Mouse (Mus musculus): ENCODE measurements around the gene Bri3.

Gene Bri3

DNA sequence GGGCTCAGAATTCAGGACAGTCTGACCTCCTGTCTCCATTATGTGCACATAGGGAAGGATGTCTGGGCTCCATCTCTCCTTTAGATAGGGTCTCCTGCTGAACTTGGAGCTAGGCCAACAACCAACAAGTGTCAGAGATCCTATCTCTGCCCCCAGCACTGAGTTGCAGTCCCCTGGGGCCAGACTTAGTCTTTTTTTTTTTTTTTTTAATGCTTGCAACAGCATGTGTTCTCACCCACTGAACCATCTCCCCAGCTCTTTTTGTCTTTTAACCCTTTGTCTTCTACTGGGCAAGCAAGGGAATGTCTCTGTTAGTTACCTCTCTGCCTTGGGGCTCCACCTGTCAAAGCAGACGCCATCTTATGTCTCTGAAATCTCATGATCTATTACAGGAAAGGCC, 5.3 kb upstream of the Bri3 start:
- DNase-seq: no peak

DNA sequence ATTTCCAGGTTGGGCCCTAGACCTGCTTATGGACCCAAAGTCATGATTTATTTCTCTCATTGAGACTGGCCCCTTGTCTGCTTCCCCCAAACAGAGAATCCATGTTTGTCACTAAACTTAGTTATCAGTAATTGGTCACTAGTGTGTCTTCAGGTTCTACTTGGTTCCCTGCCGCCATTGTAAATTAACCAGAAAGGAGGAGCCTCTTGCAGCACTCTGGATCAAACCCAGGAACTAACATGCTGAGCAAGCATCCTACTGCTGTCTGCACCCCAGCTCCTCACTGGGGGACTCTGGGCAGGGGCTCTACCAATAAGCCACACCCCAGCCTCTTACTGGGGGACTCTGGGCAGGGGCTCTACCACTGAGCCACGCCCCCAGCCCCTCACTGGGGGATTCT, 1.4 kb downstream of the Bri3 start:
- no peak for DNase-seq

DNA sequence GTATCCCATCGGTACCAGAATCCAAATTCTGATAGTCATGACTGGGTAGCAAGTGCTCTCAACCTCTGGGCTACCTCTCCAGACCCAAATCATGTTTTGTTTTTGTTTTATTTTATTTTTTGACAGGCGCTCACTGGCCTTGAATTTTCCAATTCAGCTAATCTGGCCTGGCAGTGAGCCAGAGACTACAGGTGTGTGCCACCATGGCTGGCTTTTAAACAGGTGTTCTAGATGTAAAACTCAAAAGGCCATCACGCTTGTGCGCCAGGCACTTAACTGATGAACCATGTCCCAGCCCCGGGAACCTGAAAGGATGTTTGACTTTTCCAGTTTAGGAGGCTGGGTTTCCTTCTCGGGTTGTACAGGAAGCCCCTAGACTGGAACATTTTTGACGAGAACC, 2.4 kb downstream of the Bri3 start:
- no peak for DNase-seq

DNA sequence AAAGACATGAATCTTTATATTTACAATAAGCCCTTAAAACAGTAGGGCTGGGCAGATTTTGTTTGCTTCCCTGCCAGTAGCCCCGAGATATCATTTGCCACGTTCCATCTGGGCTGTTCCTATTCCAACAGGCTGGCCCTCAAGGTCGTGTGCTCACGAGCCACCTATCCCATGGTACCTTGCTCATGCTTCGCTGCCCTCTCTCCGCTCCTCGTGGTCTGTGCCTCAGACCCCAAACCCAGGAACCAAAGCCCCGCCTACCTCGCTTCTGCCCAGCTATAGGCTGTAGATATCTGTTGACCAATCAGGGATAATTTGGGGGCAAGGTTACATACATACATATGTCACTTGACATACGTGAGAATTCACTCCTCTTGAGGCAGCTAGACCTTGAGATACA, 3.1 kb downstream of the Bri3 start:
- DNase-seq: no peak

DNA sequence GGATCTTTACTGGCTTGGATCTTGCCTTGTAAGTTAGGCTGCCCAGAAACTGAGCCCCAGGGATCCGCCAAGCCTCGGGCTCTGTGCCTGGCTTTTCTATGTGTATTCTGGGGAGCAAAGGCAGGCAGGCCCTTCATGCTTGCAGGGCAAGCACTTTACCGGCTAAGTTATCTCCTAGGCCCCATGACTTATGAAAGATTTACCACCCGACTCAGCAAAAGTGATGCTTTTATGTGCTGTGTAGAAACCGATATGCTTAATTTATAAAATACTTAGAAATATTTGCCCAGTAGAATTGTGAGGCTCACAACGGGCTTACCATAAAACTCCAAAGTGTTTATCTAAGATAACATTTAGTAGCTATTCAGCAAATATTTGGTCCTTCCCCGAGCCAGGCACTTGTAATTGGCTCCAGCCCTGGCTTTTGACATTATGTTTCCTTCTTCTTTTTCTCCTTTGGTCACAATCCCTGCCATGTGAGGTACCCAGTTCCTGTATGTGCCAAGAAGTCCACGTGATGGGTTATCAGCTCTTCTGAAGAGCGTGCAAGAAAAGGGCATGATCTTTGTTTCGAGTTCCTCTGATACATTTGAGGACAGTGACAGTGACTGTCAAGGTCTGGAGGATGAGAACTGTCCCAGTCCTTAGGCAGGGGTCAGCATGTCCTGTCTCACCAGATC, 3.8 kb downstream of the Bri3 start:
- DNase-seq: no peak

DNA sequence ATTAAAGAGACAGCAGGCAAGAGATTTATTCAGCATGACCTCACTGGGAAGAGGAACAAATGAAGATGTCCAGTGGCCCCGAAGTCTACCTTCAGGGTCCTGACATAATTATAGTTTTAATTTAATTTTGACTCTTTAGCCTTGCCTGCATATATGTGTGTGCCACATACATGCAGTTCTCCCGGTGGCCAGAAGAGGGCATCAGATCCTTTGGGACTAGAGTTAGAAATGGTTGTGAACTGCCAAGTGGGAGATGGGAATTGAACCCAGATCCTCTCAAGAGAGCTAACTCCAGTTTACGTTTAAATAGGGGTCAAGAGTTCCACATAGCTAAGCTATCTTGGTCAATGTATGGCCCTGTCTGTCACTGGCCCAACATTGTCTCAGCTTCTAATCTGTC, 5.6 kb downstream of the Bri3 start:
- no peak for DNase-seq

DNA sequence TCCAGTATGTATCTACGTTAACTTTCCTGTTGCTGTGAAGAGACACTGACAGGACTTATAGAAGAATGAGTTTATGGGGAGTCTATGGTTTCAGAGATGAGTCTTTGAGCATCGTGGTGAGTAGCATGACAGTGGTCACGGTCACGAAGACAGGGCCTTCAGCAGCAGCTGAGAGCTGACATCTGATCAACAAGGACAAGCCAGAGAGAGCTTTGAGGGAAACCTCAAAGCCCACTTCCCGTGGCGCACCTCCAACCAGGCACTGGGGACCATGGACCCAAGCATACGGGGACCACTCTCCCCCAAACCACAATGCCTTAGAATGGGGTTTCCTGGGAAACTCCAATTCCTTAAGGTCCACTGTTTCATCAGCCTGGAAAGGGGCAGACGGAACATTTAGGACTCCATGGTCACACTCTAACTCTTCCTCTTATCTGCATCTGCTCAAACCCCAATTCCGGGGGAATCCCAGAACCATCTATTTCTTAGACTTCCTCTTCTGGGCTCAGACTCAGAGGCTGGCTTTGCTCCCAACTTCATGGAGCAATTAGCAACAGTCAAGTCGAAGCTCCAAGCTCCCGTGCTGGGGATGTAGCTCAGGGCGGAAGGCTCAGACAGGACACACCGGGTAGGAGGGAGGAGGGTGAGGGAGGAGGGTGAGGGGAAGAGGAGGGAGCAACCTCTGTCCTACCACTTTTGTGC, 7.8 kb downstream of the Bri3 start:
- DNase-seq: no peak

DNA sequence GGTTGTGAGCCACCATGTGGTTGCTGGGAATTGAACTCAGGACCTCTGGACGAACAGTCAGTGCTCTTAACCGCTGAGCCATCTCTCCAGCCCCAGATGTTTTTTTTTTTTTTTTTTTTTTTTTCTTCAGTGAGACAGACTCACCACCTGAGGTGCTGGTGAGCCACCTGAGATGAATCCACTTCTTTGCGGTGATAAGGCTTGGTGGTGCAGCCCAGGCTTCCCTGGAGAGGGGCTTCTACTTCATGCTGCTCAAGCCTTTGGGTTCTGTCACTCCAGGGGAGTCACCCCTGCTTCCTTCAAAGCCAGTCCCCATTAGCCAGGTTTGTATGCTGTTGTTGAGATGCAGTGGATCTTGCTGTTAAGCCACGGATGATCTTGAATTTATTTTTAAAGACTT, 9.0 kb downstream of the Bri3 start:
- DNase-seq: no peak

DNA sequence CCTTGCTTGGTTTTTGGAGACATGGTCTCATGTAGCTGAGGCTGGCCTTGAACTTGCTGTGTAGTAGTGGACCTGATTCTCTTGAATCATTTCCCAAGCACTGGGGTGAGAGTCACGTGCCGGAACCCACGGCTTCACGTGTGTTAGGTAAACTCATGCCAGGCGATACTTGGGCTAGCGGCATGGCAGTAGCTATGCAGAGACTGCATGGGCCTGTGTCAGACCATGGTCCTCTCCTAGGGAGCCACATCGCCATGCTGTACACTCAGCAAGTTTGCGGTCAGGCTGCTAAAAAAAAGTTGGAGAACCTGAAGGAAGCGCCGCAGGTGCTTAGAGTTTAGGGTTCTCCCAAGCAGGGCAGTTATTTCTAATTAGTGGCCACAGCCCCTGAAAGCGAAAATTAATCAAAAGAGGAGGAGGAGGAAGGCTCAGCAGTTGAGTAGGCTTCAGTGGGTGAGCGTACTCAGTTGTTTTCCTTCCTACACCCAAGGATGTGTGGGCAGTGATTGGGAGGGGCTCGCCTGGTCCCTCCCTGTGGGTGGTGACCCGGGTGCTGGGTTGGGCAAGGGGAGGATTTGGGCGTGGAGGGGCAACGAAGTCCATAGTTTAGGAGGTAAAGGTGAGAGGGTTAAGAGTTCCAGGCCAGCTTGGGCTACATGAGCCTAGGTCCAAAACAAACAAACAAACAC, 10.0 kb downstream of the Bri3 start:
- peak; percentile 30 to 45 for DNase-seq

DNA sequence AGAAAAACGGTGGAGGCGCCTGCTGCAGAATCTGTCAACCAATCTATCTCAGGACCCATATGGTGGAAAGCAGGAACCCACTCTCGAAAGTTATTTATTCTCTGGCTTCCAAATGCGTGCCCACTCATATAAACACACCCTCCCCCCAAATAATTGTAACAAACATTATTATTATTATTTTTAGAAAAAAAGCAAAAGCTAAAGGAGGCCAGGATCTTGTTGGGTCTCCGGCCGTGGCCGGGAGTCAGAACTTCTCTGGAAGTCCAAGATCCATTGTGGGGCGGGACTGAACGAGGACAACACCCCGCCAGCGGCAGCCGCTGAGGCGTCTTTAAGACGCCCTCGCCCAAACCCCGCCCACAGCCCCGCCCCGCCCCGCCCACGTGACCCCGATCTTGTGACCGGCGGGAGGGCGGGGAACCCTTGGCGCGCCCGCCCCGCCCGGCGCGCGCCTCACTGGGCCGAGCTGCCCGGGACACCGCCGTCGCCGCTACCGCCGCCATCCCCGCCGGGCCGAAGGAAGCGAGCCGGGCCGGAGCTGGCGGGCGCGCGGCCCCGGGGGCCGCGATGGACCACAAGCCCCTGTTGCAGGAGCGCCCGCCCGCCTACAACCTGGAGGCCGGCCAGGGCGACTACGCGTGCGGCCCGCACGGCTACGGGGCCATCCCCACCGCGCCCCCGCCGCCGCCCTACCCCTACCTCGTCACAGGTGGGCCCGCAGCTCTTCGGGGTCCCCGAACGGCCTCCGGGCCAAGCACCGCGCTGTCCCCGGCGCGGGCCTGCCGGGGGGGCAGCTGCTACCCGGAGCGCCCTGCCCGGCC, 10.8 kb downstream of the Bri3 start:
- DNase-seq: peak; percentile 71

DNA sequence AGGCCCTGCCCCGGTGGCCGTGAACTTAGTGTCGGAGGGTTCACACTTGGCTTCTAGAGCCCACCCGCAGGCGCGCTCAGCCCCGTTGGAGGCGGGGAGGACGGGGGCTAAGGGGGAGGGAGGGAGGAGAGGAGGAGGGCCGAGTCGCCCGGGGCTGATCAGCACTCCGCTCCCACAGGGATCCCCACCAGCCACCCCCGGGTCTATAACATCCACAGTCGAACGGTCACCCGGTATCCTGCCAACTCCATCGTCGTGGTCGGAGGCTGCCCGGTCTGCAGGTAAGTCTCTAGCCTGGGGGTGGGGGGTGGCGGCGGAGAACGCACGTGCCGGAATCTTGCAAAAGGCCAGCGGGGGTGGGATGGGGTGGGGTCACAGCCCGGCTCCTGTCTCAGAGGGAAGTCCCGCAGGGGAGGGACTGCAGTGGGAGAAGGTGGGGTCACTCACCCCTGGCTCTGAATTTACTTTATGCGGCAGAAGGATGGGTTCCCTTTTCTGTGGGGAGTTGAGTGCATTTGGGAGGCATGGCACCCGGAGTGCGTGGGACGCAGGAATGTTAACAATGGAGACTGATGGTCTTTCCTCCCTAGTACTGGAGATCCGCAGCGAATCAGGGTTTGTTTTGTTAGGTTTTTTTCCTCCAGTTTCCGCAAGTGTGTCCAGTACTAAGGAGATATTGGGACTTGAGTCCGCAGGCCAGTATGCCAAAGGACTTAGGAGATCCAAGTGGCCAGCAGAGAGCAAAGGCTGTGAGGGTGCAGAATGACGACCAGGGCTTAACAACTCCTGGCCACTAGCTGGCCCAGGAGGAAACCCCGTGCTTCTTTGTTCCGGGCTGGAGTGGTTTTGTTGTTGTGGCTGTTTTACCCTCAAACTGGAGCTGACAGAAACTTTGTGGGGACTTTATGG, 11.6 kb downstream of the Bri3 start:
- DNase-seq: peak; percentile 47 to 50

DNA sequence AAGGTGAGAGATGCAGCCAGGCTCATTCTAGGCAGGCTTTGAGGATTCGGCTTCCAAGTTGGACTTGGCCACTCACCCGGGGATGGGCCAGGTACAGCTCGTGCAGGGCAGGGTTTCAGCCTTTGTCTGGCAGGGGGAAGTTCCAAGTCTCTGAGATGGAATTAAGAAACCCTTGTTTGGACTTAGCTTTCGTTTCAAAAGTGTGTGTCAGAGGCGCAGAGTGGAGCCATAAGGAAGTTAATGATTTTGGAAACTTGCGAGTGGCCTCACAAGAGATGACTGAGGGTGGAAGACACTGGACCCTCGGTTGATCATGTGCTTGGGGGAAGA, 12.3 kb downstream of the Bri3 start:
- DNase-seq: no peak

DNA sequence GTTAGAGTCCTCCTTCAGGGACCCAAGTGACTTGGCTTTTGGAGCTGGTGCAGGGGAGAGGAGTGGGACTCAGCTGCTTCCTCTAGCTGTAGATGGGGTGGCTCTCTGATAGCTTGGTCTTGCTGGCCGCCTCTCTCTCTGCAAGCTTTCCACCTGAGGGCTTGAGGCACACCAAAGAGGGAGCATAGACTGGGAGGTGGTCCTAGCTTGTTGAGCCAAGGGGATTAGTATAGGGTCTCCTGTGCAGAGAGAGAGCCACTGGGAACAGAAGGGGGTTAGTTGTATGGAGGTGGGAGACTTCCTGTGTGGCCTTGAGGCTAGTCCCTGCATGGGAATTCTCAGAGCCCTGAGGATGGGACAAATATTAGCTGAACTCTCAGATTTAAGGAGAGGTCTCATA, 12.7 kb downstream of the Bri3 start:
- no peak for DNase-seq

DNA sequence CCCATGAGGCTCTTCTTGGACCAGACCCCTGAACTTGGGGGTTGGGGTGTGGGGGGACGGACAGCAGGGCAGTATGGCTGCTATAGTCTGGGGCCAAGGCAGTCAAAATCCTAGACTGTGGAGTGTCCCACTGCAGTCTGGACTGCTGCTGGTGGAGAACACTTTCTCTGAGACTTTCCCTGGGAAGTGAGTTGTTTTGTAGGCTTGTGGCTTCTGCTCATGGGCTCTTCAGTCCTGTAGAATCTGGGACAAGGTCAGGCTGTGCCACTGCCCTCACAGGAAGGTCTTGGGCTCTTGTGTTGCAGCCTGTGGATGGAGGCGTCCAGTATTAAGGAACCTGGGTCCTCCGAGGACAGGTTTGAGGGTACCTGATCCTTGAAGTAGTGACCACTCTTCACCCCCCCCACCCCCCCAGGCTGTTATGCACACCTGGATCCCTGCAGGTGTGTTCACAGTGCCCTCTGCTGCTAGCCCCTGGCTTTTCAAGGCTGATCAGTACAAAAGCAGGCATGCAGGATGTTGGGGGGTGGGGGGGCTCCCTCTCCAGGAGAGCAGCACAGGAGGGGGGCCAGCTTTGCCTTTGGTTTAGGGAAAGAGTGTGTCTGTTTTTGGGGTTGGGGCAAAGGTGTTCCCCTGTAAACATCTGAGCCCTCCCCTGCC, 13.3 kb downstream of the Bri3 start:
- no peak for DNase-seq

DNA sequence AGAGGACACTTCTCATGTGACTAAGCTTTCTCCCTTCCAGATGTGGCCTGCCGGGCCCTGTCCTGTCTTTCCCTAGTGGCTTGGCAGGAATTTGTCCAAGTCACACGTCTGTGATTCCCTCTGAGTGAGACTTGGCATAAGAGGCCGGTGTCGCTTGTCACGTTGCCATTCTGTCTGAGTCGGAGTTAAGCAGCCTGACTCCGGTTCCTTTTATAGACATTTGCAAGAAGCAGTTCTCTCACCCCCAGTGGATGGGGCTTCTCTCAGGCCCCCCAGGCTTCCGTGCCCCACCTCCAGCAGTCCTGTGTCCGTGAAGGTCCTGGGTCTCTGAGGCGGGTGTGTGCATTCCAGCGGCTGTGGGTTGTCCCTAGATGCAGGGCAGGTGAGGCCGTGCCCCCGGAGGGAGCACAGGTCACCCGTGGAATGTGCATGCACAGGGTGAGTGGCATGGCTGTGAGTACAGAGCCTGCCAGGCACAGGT, 13.9 kb downstream of the Bri3 start:
- DNase-seq: no peak

DNA sequence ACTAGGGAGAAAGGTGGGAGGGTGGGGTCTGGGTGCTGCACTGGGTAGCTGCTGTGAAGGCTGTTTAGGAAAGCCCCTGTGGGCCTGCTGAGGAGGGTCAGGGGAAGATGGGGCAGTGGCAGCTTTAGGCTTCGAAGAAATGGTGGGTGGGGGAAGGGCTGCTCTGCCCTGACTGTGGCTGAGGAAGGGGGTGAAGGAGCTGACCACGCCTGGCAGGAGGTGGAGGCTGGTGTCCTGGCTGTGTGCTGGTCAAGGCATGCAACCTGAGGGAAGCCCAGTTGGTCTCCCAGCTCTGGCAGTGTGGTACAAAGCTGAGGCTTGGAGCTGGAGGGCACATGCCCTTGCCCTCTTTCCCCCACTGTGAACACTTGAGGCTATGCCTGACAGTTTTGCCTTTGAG, 14.4 kb downstream of the Bri3 start:
- no peak for DNase-seq

DNA sequence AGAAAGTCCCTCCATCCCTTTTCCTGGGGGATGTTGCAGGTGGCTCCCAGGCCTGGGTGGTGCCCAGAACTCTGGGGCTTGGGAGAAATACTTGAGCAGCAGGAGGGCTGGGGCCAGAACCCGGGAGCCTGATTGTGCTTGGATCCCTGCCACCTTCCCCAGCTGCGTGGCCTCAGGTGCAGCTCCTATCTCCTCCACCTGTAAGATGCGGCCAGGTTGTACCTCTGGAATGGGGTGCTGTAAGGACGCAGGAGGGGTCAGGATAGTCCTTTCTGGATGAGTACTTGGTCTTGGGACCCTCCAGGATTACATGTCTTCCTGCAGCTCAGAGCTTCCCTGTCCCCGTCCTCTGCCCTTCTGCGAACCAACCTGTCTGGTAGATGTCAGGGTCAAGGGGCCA, 15.0 kb downstream of the Bri3 start:
- DNase-seq: no peak

DNA sequence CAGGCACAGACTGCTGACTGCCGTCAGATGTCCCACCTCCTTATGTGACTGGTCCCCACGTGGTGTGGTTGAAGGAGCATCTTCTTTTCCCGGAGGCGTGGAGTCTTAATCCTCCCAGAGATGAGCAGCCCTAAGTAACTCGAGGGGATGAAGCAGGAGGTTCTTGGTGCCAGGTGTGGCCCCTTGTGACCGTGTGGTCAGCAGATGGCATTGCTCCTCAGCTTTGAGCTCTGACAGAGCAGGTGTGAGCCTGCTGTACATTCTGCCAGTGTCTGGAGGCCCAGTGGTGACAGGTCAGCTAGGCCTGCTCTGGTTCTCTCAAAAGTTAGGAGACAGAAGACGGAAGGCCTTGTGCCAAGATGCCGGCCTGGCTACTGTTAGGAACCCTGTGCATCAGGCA, 16.2 kb downstream of the Bri3 start:
- no peak for DNase-seq

DNA sequence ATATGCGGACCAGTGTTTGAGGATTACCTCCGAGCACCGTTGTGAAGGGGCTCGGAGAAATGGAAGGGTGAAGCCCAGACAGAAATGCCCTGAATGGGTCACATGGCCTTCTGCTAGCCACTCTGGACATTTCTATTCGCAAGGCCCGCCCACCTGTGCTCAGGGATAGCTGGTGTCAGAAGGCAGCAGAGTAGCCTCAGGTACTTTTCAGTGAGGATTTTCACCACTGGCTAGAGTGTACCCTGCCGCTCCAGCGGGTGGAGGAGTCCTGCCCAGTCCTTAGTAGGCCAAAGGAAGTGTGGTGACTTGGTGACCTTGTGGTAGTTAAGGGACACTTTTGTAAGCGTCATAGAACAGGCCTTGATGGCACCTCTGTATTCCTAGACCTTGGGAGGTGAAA, 17.1 kb downstream of the Bri3 start:
- no peak for DNase-seq

DNA sequence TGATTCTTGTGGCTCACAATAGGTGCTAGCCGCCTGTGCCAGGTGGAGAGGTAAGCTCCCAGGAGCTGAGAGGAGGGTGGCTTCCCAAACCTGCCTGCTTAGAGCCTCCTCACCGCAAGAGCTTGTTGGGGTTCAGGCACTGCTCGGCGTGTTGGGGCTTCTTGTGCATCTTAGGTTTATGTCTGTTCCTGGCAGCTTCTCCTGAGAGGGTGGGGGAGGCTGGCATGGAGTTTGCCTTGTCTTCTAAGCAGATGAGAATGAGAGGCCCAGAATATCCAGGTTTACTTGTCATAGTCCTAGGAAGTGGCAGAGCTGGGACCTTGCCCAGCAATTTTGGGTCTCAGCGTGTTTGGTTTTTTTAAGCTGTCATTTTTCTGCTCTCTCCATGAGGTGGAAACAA, 17.6 kb downstream of the Bri3 start:
- no peak for DNase-seq

DNA sequence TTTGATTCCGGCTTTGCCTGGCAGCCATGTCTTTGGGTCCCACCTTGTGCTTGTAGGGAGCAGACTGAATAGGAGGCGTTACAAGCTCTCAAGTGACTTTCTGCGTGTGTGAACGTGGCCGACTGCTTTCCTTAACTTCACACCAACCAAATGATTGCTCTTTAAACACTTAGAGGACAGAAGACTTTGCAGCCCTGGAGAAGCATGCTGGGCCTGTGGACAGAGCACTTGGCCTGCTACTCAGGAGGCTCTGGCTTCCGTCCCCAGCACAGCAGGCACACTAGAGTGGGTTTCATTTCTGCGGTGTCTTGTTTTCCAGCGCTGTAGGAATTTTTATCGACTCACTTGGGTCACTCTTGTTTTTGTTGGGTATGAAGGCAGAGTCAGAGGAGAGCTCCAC, 18.8 kb downstream of the Bri3 start:
- no peak for DNase-seq

DNA sequence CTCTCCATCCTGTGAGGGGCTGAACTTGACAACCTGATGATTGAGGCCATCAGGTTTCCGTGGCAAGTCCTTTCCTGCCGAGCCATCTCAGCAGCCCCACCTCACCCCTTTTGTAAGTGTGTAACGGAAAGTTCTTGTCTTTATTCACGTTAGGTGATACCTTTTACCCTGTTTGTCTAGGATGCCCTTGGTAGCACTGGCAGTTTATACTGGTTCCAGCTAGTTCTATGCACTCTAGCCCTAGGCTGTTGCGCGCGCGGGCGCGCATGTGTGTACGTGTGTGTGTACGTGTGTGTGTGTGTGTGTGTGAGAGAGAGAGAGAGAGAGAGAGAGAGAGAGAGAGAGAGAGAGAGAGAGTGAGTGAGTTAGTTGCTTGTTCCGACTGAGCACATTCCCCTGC, 19.3 kb downstream of the Bri3 start:
- no peak for DNase-seq

Measured in thymus, adult 18-20 months (tissue).